Mouse (Mus musculus) neural tube, embryonic 11.5 days (tissue): ENCODE data around the gene Vldlr. TPM values are rescaled to one million over a fixed set of nuclear protein-coding genes. Genes with fewer than 3 reads are reported as not detected.

ENCODE experiments used
- ATAC-seq: fragments of 200-750 bp; cut with Nextera tagmentation; 2 replicates; pipeline ENCODE4 v1.8.0; 2017; ENCODE audit warnings: moderate number of reproducible peaks, mild to moderate bottlenecking, moderate TSS enrichment, moderate library complexity; ENCODE audit not compliant: insufficient read depth, low FRiP score, low TSS enrichment
- DNase-seq: peaks from one replicate; pipeline ENCODE4 v3.0.0-alpha.2; 2015; ENCODE audit warnings: low spot score
- H3K27ac ChIP-seq: fragments of 300-500 bp; sonication (generic); 2 replicates; pipeline ENCODE4 v1.5.1; 2014; ENCODE audit warnings: low read depth, mild to moderate bottlenecking, low read length
- H3K27me3 ChIP-seq: fragments of 300-500 bp; sonication (generic); 2 replicates; pipeline ENCODE4 v1.6.1; 2014; ENCODE audit warnings: mild to moderate bottlenecking, low read length, mixed read lengths; ENCODE audit not compliant: control insufficient read depth, insufficient read depth
- H3K36me3 ChIP-seq: fragments of 300-500 bp; sonication (generic); 2 replicates; pipeline ENCODE4 v1.6.1; 2014; ENCODE audit warnings: mild to moderate bottlenecking, low read length, moderate library complexity, mixed read lengths; ENCODE audit not compliant: control insufficient read depth, insufficient read depth
- H3K4me1 ChIP-seq: fragments of 300-500 bp; sonication (generic); 2 replicates; pipeline ENCODE4 v1.6.1; 2014; ENCODE audit warnings: low read length, mixed read lengths; ENCODE audit not compliant: control insufficient read depth, insufficient read depth
- H3K4me2 ChIP-seq: fragments of 300-500 bp; sonication (generic); 2 replicates; pipeline ENCODE4 v1.6.1; 2014; ENCODE audit warnings: low read depth, mild to moderate bottlenecking, moderate library complexity
- H3K4me3 ChIP-seq: fragments of 300-500 bp; sonication (generic); 2 replicates; pipeline ENCODE4 v1.5.1; 2014; ENCODE audit warnings: low read depth, low read length
- H3K9ac ChIP-seq: fragments of 300-500 bp; sonication (generic); 2 replicates; pipeline ENCODE4 v1.6.1; 2014; ENCODE audit warnings: mild to moderate bottlenecking, low read length
- H3K9me3 ChIP-seq: fragments of 300-500 bp; sonication (generic); 2 replicates; pipeline ENCODE4 v1.6.1; 2016; ENCODE audit warnings: low read length; ENCODE audit not compliant: control insufficient read depth
- WGBS: fragments of 180-500 bp; shearing (Covaris S2); extraction: QIAGEN DNeasy Blood & Tissue Kit; methylation state at CpG from one replicate; pipeline ENCODE4 v1.1.7; 2014; 5-methylcytosine and 5-hydroxymethylcytosine counted together
- polyA plus RNA-seq: library from polyadenylated mRNA; unstranded; fragments of >200 nt; fragmentation: Nextera tagmentation; extraction: Ambion mirVana; gene quantifications from 2 replicates; pipeline ENCODE4 v1.2.1, GENCODE M21; 2014

The Vldlr gene
- polyA plus RNA-seq, 1 experiment from 2014 or later, result 14.3 TPM

- no peak overlapping the region for H3K4me3 ChIP-seq
These were observed 39.4 kb downstream of the Vldlr start for GRCm38 (mm10) chr19:27255678-27256077.

GRCm38 (mm10) chr19:27260102-27260501 lies 43.8 kb downstream of the Vldlr start:
- H3K27ac ChIP-seq, result no peak overlapping the region
- no peak overlapping the region for H3K4me3 ChIP-seq
- H3K4me2 ChIP-seq, result no peak overlapping the region
- no peaks in the 10 kb centered on the region for H3K36me3 ChIP-seq
- no peaks in the 10 kb centered on the region for H3K9me3 ChIP-seq
- H3K9ac ChIP-seq, result no peak overlapping the region
- no peaks in the 10 kb centered on the region for H3K4me1 ChIP-seq
- WGBS, result 63% methylated on average over 4 of the region's 4 CpGs
- no peak for ATAC-seq
- DNase-seq, result no peak
- no peaks in the 10 kb centered on the region for H3K27me3 ChIP-seq

More at GRCm38 (mm10) chr19:27255678-27256077, 39.4 kb downstream of the Vldlr start:
- Histone ChIP-seq H3K36me3 (no peaks in the 10 kb centered on the region), H3K27me3 (no peaks in the 10 kb centered on the region), H3K27ac (no peak overlapping the region), H3K9me3 (no peaks in the 10 kb centered on the region), H3K4me1 (no peaks in the 10 kb centered on the region), H3K4me2 (no peak overlapping the region), H3K9ac (no peak overlapping the region)
- DNase-seq (no peak), ATAC-seq (no peak)
- WGBS, result 88% methylated on average over 3 of the region's 3 CpGs

- H3K36me3 ChIP-seq, result no peaks in the 10 kb centered on the region
- DNase-seq (no peak), ATAC-seq (no peak)
- no peak overlapping the region for H3K9ac ChIP-seq
- H3K9me3 ChIP-seq, result no peaks in the 10 kb centered on the region
- no peaks in the 10 kb centered on the region for H3K4me1 ChIP-seq
- no peaks in the 10 kb centered on the region for H3K27me3 ChIP-seq
- H3K4me3 ChIP-seq, result no peak overlapping the region
- 90% methylated on average over 8 of the region's 8 CpGs for WGBS
- H3K4me2 ChIP-seq, result no peak overlapping the region
- H3K27ac ChIP-seq, result no peak overlapping the region
These were observed 44.5 kb downstream of the Vldlr start for GRCm38 (mm10) chr19:27260621-27261278.

DNA sequence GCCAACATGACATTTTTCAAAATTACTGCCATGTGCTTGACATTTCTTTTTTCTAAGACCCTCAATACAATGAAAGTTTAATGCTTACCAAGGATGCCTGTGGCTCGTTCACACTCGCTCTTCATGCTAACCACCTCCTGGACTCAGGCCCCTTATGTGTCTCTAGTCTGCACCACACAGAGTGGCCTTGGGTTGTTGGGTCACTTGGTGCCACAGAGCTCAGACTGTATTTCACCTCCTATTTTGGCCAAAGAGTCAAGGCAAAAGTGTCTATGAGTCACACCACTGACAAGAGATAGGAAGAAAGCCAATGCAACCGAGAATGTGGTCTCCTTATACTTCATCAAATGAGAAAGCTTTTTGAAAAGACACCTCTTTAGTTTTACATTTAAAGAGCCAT lies 45.9 kb downstream of the Vldlr start:
- Histone ChIP-seq H3K9me3 (no peaks in the 10 kb centered on the region), H3K9ac (no peak overlapping the region), H3K36me3 (no peaks in the 10 kb centered on the region), H3K4me1 (no peaks in the 10 kb centered on the region), H3K4me3 (no peak overlapping the region), H3K27ac (no peak overlapping the region), H3K27me3 (no peaks in the 10 kb centered on the region), H3K4me2 (no peak overlapping the region)
- ATAC-seq, result no peak
- 85% methylated on average over 3 of the region's 3 CpGs for WGBS
- DNase-seq, result no peak

DNA sequence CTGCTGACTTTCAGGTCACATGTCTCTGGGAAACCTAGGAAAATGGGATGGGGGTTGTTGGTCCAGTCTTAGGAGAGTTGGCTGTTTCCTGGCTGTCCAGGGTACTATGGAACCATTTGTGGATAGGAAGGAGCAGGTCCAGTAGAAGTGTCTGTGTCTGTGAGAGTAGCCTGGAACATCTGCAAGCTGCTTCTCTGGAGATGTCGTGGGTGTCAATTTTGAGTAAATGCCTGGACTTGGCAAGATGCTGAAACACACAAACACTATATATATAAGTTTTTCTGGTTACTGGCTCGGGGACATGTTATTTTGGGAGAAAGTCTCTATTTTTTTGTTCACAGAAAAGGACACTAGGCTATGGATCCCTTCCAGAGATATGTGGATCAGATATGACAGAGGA lies 57.1 kb downstream of the Vldlr start:
- H3K9me3 ChIP-seq, result no peaks in the 10 kb centered on the region
- no peak overlapping the region for H3K9ac ChIP-seq
- no peaks in the 10 kb centered on the region for H3K36me3 ChIP-seq
- no peak overlapping the region for H3K4me2 ChIP-seq
- no peaks in the 10 kb centered on the region for H3K4me1 ChIP-seq
- ATAC-seq, result no peak
- no peaks in the 10 kb centered on the region for H3K27me3 ChIP-seq
- H3K27ac ChIP-seq, result no peak overlapping the region
- 75% methylated on average over 2 of the region's 2 CpGs for WGBS
- H3K4me3 ChIP-seq, result no peak overlapping the region
- no peak for DNase-seq

DNA sequence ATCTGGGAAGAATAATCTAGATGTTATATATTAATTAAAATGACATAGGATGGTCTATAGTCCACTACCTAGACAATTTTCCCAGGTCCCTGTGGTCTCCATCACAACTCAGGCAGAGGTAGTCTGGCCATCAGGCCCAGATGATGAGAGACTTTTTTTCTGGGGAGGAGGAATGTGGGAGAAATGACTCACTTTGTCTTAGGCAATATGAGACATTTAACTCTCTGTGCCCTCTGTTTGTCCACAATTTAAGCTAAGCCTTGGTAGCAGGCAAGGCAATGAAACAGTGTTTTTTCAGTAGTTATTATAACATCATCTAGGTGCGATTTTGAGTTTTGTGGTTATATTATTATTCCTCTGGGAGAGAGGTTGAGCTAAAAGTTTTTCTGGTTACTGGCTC lies 58.1 kb downstream of the Vldlr start:
- Histone ChIP-seq H3K27me3 (no peaks in the 10 kb centered on the region), H3K4me1 (no peaks in the 10 kb centered on the region), H3K9ac (no peak overlapping the region), H3K4me2 (no peak overlapping the region), H3K36me3 (no peaks in the 10 kb centered on the region), H3K9me3 (no peaks in the 10 kb centered on the region), H3K27ac (no peak overlapping the region), H3K4me3 (no peak overlapping the region)
- ATAC-seq (no peak), DNase-seq (no peak)
- 79% methylated on average over 1 of the region's 1 CpGs for WGBS

DNA sequence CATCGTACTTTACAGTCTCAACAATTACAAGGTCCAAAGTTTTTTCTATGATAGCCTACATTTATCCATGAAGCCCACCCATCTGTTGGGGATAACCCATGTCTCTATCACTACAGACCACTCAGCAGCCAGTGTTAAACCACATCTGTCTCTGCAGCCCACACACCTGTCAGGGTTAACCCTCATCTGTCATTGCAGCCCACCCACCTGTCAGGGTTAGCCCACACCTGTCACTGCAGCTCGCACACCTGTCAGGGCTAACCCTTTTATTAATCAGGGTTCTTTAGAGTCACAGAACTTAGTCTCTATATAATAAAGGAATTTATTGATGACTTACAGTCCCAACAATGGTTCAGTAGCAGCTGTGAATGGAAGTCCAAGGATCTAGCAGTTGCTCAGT lies 62.9 kb downstream of the Vldlr start:
- no peak overlapping the region for H3K4me2 ChIP-seq
- ATAC-seq, result no peak
- WGBS, result 88% methylated on average over 2 of the region's 2 CpGs

More for the DNA sequence above, 62.9 kb downstream of the Vldlr start:
- H3K27me3 ChIP-seq, result no peaks in the 10 kb centered on the region
- no peaks in the 10 kb centered on the region for H3K36me3 ChIP-seq
- no peak for DNase-seq
- no peak overlapping the region for H3K27ac ChIP-seq
- H3K4me3 ChIP-seq, result no peak overlapping the region
- H3K9me3 ChIP-seq, result no peaks in the 10 kb centered on the region
- no peak overlapping the region for H3K9ac ChIP-seq
- H3K4me1 ChIP-seq, result no peaks in the 10 kb centered on the region

Other genes starting within 250 kb of the Vldlr start
- not detected in 2 replicates for gene Kcnv2, start 106.1 kb downstream of the Vldlr start, polyA plus RNA-seq
- gene Pum3, start 213.3 kb downstream of the Vldlr start, polyA plus RNA-seq, result 78.0 and 89.0 TPM in 2 replicates